Mouse (Mus musculus) layer of hippocampus, adult 9-11 months (tissue): ENCODE results near the gene 2010111I01Rik.

Source experiments
- DNase-seq: peaks from one replicate; pipeline ENCODE4 v3.0.0; 2022

Gene 2010111I01Rik

DNA sequence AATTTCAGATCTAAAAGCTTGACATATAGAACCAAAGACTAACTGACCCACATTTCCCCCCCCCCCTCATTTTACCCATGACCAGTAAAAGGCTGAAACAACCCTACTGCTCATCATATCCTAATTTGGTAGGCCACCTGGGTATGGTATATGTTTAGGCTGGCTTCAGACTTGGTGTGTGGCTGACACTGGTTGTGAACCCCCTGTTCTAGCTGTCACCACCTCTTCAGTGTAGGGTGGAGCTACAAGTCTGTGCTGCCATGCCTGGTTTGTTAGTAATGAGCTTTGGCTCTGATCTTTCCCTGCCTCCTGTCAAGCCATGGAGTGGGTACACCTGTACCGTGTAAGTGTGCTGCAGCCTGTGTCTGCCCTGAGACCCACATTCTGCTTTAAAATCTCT is 66.6 kb downstream of the 2010111I01Rik start:
- no peak for DNase-seq

DNA sequence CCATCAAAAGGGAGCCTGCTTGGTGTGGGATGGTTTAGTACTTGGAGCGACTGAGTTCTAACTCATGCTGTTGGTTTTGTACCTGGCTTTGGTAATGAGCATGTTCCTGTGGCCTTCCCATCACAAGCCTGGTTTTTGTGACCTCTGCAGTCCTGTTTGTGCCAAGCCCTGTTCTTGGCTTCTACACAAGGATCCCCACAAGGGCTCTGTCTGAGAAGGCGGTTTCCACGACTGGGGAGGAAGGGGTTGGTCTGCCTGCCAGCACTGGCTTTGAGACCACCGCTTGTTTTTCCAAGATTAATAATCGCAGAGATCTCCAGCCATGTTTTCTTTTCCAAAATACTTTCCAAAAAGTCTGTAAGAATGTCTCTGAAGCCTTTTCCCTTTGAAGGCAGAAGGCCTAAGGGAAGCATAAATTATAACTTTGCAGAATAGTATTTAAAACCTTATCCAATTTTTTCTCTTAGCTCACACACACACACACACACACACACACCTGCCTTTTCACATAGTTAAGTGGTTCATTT is 67.7 kb downstream of the 2010111I01Rik start:
- DNase-seq = no peak

DNA sequence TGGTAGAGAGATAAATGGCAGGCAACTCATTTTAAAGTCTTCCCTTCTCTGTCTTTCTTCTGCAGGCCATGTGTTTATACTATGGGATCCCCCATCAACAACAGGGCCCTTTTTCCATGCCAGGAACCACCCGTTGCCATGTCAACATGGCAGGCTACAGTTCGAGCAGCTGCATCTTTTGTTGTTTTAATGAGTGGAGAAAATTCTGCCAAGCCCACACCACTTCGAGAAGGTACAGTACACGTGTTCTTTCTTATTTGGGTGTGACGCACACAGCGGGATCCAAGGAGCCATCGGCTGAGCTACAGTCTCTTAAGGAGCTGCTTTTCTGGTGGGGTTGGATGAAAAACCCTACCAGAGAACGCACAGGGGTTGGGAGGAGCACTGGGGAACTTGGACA is 68.3 kb downstream of the 2010111I01Rik start:
- DNase-seq = peak; percentile 64

DNA sequence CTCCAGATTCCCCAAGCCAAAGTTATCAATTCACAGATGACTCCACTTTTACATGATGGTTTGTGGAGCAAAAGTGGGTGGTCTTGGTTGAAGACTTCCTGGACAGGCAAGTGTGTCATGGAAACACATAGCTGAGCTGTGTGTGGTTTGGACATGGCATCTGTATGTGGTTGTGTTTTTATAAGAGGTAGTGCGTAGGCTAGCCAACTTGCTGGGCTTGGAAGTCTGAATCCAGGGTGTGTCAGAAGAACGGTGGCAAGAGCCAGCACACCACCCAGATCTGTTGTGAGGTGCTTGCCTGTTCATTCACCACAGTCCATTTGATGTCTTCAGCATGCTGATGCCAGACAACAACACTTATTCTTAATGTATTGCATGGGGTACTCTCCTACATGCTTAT is 68.7 kb downstream of the 2010111I01Rik start:
- DNase-seq = no peak

DNA sequence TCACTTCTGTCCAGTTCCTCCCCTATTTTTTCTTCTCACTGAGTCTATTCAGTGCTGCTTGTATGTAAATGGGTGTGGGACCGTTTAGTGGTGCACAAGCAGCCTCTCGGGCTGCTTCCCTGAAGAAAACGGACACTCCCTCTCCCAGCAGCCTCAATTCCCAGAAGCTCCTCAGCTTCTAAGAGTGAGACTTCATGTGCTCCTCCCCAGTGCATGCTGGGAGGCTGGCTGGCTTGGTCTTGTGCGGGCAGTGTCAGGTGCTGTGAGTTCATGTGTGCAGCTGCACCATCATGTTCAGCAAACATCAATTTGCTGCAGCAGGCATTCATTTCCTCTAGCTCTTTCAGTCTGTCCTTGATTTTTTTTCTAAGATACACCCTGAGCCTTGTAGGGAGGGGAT is 70.0 kb downstream of the 2010111I01Rik start:
- no peak for DNase-seq

- DNase-seq = no peak
Measured at GRCm38 (mm10) chr13:63037906-63038305, 73.2 kb downstream of the 2010111I01Rik start.

GRCm38 (mm10) chr13:63038415-63038814 is 73.7 kb downstream of the 2010111I01Rik start:
- DNase-seq = no peak

GRCm38 (mm10) chr13:63038871-63039270 is 74.2 kb downstream of the 2010111I01Rik start:
- no peak for DNase-seq

- DNase-seq = no peak
Measured at GRCm38 (mm10) chr13:63039326-63039725, 74.6 kb downstream of the 2010111I01Rik start.

- DNase-seq = no peak
Measured at GRCm38 (mm10) chr13:63039848-63040247, 75.2 kb downstream of the 2010111I01Rik start.

DNA sequence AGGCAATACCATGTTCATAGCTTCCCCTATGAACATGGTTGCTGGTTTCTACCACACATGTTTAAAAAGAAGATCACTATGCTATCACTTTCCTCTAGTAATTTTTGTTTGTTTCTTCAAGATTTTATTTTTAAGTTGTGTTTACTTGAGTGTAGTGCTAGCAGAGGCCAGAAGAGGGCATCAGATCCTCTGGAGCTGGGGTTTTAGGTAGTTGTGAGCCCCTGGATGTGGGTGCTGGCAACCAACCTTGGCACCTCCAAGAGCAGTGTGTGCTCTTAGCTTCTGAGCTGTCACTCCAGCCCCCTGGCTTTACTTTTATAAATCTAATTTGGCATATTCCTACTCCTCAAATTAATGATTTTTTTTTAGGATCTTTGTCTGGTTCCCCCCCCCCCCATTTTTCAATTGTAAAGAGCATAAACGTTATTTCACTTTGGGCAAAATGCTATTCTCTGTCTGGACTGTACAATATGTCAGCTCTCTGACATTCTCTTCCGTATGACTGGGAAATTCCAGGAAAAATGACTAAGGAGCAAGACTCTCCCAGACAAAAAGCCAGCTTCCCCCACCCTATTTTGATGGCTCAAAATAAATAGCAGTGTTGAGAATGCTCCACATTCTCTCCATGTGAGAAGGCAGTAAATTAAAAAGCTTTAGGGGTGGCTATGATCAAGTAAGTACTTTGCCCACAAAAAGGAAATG is 81.0 kb downstream of the 2010111I01Rik start:
- no peak for DNase-seq

DNA sequence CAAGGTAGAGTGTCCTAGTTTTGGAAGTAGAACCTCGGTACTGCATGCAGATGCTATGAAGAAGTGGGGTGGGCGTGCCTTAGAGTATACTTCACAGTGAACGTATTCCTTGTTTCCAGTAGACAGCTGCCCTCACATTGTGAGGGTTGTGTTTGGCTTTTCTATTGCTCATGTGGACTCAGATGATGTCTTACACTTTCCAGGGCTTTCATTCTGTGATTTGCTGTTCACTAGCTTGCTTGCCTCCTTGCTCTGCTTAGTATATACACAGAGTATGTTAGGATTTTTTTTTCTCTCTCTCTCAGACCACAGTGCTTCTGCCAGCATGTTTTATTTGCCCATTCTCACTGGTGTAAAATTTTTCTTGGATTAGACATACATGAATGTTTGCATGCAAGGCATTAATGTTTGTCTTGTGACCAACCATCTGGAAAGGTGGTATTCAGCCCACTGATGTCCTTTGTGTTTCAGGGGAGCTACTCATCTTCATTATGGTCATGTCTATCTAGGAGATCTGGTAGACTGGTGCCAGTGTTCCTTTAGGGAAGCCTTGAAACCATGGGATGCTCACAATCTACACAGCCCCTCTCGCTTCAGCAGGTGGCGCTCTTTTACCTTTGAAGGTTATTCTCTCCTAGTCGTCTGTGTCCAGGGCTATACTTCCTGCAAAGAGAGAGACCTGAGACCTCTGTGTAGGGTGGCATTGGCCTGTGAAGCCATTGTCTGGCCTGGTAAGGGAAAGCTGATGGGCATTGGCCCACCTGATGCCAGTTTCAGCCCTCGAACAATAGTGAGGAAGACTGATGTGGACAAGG is 81.7 kb downstream of the 2010111I01Rik start:
- peak; percentile 67 for DNase-seq

DNA sequence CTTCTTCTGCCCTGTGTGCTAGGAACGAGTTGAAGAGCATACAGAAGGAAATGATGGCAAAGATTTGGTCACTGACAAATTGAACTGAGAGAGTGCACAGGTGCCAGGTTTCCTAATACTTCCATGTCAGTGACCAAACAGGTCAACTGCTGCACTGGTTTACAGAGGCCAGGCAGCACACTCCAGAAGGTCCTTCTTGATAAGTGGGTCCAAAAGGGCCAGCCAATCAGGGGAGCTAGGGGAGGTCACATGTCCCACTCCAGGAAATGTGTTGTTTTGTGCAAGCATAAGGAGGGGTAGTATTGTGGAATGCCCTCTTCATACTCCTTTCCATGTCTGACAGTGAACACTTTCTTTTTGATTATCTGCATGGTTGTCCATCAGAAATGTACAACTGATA is 99.0 kb downstream of the 2010111I01Rik start:
- no peak for DNase-seq

DNA sequence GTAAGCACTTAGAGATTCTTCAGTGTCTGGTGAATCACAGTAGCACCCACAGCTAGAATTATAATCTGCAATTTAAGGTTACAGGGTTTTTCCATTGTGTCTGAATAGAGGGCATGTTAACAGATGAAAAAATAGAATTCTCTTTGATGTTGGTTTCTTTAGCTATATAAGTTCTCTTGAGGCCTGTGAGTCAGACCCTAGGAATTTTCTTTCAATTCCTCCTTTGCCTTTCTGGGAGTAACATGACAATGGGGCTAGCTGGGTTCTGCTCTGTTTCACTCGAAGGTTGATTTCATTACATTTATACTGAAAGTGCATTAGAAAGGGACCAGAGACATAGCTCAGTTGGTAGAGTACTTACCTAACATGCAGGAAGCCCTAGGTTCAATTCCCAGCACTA is 101.9 kb downstream of the 2010111I01Rik start:
- DNase-seq = no peak

GRCm38 (mm10) chr13:63068371-63069136 is 103.9 kb downstream of the 2010111I01Rik start:
- DNase-seq = no peak

GRCm38 (mm10) chr13:63071874-63072273 is 107.2 kb downstream of the 2010111I01Rik start:
- no peak for DNase-seq

DNA sequence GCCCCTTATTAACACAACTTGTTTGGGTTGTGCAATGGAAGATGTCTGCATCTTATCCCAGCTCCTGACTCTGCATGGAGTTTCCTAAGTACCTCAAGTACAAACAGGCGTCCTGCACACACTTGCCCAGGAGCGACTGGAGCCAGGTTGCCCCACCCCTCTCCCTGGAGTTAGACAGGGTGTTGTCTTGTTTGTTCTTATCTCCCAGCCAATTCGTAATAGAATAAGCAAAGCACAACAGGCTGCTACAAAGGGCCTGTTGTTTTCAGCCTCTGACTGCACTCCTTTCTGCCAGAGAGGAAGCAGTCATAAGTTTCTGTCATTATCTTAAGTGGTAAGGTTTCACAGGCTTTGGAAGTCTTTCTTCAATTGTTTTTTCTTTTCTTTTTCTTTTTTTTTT is 107.7 kb downstream of the 2010111I01Rik start:
- DNase-seq = no peak

DNA sequence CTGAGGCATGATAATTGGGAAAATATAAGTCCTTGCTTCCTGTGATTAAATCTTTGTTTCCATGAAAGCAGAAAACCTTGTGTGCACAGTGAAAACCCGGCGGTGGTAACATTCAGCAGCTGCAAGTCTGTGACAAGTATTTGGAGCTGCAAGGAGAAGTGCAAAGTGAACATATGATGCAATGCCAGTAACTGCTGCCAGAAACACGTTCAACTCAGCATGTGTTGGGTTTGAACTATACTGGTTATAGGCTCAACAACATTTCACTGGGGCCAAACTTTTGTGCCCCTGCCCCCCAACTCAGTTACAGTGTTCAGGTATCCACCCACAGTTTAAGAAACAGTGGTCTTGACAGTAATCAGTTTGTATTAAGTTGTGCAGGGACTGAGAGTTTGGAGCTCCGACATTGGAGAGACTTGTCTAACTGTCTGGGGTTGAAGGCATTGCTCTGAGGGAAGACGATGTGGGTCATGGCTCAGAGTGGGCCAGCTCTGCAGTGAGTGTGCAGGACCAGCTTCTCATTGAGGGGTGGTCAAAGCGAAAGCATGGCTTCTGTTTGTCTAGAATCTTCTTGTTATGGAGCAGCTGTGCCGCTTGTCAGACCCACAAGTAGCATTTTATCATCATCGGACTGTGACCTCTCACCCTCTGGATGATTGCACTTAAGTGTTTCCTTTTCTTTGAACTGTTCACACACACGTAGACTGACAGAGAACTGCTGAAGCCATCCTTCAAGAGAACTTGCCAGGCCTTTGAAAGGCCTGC is 109.4 kb downstream of the 2010111I01Rik start:
- DNase-seq = peak; percentile 31

- no peak for DNase-seq
Measured at GRCm38 (mm10) chr13:63074676-63074991, 109.9 kb downstream of the 2010111I01Rik start.

- no peak for DNase-seq
Measured at GRCm38 (mm10) chr13:63075331-63075855, 110.7 kb downstream of the 2010111I01Rik start.

- DNase-seq = no peak
Measured at GRCm38 (mm10) chr13:63080191-63080590, 115.5 kb downstream of the 2010111I01Rik start.

DNA sequence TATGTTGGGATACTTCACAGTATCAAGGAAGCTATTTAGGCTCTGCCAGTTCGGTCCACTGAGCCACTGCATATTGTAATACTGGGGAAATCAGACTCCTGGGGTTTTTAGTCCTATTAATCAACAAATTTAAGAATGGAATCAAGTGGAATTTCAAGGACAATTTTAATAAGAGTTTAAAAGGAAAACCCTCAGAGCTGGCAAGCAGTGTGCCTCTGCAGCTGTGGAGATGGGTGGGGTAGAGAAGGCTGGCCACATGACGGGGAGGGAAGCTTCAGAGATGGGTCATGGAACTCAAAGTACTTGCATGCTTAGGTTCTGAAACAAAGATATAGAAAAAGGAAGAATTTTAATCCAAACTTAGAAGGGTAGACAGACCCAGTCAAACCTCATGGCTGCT is 116.1 kb downstream of the 2010111I01Rik start:
- DNase-seq = no peak
